Mouse (Mus musculus) monocyte, adult 2 months (primary cell): ENCODE data around the gene Maip1.

Source experiments
- DNase-seq, 2 experiments: peaks; one replicate each; pipeline ENCODE4 v3.0.0; 2022; ENCODE audit warnings: low spot score in 2 of 2, low read depth in 1 of 2

The Maip1 gene

DNA sequence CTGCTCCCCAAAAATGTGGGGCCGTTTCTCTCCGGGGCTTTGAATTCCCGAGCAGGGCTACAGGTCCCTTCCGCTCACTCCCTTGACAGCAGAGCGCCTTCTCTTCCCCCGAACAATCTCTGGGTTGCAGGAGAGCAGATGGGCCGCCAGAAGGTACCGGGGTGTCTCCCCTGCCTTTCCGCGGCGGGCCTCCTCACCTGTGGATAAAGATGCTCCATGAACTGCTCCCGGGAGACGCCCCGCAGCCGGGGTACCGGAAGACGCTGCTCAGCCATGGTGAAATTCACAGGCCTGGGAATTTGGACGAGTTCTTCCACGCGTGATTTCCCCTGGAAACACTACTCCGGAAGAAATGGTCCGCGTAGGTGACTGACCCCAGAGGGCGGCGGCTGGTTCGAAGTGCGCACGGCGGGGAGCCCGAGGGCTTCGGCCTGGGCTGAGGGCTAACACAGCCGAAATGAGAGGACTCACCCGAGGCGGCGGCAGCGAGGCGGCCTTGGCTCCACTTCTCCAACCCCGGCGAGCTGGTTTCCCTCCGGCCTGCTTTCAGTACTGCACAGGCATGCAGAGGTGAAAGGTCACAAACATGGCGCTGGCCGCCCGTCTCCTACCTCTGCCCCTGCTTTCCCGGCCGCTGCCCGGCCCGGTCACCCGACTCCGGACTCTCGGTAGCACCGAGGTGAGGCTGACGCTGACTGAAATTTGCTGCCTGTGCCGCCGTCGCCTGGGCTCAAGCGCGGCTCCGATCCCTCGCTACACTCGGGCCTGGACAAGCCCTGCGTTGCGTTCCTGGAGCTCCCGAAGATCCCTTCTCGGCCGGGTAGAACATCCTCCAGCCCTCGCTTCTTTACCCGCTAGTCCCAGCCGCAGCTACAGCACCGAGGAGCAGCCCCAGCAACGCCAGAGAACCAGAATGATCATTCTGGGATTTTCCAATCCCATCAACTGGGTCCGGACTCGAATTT lies at the start of gene Maip1, which contains the start of gene Tyw5:
TSS of gene Maip1 (plus strand) at position 142 of the 965 bp plus-strand sequence.
TSS of gene Tyw5 (minus strand) at position 915 of the 965 bp plus-strand sequence.
- DNase-seq, result peak; percentile 45 to 80

DNA sequence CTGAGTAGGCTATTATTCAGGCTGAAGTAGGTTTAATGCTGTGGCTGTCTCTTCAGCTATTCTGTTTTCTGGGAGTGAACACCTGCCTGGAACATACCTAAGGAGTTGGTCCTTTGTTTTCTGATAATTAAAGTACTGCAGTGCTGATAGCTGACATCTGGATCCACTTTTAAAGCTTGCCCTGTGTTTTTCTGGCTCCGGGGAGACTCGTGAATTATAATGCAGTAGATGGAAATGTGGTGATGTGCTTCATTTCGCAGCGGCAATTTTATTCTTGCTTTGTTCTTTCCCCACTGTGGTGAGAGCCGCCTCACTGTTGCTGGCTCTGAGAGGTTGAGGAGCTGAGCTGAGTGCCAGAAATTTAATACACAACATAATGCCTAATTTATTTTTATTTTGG lies 47.6 kb upstream of the Maip1 start:
- no peak for DNase-seq

DNA sequence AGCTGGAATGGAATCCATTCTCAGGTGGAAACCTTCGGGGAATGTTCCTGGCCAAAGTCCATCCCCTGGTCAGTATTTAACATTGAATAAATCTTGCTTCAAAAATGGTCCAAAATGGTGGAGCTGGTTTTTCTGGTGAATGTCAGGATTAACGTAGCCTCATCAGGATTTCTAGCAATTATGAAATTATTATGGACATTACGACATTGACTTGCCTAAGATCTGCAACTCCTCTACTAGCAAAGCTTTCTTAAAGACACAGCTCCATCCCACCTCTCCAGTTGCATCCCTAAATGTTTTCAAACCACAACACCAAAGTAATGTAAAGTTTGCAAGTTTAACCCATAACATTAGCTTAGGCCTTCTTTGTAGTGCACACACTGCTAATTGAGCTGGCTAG lies 38.7 kb upstream of the Maip1 start:
- no peak for DNase-seq

DNA sequence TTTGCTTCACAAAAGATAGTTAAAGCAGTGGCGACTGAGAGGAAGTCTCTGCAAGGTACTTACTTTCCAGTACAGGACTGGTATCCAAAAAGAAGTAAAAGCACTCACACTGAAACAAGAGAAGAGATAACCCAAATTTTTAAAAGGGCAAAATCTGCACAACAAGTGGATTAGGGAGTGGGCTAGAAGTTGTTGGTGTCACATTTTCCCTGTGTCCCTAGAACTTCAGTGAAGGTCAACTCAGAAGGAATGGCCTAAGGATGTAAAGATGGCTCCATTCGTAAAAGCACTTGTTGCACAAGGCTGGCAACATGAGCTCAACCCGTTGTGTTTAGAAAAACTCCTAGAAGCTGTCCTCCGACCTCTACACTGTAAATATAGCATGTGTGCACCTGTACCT lies 37.0 kb upstream of the Maip1 start:
- DNase-seq, result no peak

DNA sequence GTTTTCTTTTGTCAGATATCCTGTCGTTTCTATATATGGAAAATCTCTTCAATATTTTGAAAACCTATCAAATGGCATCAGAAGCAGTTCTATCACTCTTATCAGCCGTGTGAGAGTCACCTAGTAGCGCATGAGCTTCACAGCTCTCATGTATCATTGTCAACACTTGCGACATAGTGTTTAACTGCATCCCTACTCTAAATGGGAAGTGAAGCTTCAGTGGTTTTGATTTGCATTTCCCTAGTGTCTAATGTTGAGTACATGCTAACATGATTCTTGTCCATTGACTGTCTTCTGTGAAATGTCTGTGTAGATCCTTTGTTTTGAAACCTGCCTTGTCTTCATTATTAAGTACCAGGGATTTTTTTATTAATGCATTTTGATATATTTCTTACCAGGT lies 35.7 kb upstream of the Maip1 start:
- DNase-seq, result no peak

DNA sequence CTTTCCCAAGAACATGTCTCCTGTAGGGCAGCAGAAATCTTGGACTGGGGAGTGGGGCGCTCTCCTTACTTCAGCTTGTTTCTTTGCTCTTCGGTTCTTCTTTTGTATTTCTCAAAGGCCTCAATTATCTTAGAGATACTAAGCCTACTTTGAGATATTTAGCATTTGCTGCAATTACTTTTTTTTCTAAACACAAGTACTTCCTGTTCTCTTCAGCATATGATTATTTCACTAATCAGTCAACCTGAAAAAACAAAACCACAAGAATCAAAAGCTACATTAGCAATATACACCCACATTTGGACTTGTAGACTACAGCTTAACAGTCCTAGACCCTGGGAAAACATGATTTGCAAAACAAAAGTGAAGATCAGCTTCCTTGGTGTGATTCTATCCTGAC lies 30.9 kb upstream of the Maip1 start:
- DNase-seq, result no peak

DNA sequence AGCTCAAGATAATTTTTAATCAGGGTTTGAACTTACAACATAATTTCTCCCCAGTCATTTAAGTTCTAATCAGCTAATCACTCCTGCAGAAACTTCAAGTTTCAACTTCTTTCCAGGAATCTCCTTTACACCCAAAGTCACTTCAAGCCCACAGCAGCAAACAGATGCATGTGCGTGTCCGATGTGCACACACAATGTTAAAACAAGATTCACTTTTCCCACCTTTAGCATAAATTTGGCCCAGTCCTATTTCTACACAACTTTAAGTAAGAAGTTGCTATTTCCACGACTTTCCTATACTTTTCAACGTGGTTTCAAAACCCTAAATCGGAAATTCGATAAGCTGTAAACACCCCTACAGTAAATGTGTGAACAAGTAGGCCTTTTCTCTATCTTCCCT lies 29.3 kb upstream of the Maip1 start:
- DNase-seq, result no peak

DNA sequence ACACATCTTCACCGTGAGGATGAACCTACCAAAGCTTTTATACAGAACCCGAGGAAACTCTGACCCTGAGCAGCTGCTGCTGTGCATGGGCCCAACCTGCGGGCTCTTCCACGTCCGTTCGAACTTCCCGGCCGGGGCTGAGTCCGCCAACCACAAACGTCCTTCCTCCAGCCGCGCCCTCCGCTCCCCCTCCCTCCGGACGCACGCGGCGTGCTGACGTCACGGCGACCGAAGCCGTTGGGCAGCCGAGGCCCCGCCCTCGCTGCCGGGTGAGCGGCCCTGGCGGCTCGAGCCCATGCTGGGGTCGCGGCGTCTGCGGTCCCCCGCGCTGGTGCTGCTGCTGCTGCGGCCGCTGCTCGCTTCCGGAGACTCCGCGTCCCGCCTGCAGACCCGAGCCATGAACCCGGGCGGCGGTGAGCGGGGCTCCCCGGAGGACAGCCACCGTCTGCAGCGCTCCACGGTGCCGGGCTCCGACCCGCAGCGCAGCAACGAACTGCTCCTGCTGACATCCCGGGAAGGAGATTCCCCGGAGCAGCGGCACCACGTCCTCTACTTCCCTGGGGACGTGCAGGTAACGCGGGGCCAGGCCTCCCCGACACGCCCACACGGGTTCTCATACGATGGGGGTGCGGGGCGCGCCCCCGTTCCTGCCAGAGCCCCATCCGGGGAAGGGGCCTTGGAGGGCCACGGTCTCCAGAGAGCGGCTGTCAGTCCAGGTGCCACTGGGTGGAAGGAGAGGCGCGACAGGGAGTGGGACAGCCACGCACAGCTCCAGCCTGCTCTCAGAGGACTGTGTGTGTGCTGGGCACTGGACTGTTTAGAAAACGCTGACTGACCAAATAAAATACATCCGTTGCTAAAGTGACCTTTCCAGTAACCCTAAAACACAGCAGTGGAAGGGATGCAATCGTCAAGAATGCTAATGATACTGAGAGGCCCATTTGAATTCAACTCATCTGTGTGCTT lies 28.5 kb upstream of the Maip1 start, which contains the start of gene 1700066M21Rik:
TSS of gene 1700066M21Rik (plus strand) at position 245 of the 966 bp plus-strand sequence.
- DNase-seq, result peak; percentile 78 to 90

DNA sequence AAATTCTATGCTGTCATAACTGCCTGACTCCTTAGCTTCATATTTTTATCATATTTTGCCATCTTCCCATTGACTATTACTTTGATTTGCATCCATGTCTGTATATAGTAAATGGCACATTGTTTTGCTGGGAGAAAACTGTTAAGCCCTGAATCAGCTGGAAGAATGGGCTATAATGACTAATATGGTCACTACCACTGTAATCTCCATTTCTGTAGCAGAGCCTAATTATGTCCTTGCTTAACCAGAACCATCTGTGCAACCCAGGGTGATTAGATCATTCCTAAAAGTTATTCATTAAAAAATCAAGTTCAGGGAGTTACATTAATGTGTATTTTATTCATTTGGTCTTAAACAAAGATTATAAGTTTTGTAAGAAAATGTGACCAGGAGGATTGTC lies 19.6 kb upstream of the Maip1 start:
- DNase-seq, result no peak

DNA sequence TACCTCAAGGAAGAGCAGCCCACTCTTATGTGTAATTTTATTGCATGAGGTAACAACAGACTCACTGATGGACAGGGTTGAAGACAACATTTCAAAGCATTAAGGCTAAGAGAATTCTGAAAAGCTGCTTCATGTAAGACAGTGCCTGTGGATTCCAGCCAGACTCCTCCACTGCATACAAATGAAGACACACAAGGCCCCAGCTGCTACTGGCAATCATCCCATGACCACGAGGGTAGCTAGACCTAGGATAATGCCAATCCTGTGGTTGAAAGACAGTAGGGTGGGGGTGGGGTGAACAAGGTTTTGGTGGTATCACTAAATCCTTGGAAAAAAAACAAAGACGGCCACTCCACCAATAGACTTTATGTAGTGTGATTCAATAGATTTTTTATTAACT lies 18.3 kb upstream of the Maip1 start:
- DNase-seq, result no peak

DNA sequence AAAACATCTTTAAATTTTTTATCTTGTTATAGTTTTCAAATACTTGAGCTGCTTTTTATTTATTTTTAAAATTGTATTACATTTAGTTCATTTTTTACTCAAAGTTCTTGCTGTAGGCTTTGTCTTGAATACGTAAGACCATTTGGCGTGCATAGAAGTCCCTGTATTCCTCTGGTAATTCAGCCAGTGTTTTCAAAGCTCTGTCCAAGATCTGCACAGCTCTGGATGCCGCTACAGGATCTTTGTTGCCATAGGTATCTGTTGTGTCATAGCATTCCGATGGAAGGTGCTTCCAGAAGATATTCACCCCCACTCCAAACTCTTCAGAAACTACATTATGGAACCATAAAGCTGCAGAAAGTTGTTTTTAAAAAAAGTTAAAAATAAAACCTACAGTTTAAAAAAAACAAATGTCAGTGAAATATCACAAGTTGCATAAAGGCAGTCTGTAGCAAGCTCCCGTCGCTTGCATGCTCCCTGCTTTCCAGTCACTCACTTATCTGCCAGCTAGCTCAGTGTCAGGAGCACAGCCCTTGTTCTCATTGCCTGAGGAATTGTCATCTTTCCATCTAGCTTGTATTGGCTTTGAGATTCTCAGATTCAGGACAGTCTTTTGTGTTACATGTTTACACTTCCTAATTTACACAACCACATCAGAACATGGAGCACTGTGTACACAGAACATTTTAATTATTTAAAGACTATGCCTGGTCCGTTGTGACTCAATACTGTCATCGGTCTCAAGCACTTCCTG lies 17.5 kb upstream of the Maip1 start:
- no peak for DNase-seq

DNA sequence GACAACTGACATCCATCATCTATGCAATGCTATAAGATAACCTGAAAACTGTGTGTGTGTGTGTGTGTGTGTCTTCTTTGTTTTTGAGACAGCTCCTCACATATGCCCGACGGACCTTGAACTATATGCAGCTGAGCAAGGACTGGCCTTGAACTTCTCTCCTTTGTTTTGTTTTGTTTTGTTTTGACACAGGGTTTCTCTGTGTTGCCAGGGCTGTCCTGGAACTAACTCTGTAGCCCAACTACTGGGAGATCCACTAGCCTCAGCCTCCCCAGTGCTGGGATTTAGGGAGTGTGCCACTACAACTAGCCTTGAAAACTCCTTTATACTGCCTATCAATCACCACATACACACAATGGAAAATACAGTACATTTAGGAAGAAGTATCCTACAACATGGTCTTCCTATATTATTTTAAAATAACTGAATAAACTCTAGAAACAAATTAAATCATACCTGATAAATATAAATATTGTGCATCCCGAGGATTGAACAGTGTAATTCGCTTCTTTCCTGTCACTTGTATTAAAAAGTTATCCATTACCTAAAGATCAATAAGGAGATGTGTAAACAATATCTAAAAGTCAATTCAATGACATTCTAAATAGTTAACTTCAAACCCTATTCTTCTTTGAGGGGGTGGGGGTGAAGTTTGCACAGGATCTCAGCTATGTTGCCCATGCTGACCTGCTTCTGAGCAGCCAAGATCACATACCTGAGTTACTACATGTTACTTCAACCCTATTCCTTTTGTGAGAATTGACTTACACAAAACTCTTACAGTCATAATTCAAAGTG lies 14.9 kb upstream of the Maip1 start:
- DNase-seq, result no peak

DNA sequence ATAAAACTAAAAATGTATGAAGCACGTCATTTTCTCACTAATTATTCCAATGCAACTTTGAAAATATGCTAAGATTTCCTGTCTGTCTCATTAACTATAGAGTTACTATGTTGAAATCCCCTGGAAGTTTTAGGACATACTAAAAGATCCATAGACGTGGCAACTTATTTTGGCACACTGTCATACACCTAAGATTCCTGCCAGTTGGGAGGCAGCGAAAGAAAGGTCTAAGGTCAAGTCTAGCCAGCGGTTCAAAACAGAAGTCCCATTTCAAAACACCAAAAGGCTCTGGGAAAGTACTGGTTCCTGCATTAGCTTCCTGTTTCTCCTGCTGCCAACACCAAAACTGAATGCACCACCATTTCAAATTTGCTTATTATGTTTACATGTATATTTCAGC lies 13.7 kb upstream of the Maip1 start:
- DNase-seq, result no peak

DNA sequence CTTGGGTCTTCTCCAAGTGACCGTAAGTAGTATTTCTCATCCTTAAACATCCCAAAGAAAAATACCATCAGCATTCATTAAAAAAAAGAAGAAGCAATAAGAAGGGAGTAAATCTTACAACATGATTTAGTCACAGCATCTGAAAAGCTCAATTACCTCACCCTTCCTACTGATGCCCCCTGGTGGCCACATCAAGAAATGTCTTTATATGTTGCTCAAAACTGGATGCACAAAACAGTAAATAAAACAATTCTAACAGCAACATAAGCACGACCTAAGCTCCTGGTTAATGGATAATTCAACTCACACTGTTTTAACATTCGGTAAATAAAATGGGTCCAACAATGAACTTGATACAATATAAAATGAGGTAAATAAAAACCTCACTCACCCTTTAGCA lies 12.1 kb upstream of the Maip1 start:
- peak in 1 of 2 experiments; percentile 19 for DNase-seq

DNA sequence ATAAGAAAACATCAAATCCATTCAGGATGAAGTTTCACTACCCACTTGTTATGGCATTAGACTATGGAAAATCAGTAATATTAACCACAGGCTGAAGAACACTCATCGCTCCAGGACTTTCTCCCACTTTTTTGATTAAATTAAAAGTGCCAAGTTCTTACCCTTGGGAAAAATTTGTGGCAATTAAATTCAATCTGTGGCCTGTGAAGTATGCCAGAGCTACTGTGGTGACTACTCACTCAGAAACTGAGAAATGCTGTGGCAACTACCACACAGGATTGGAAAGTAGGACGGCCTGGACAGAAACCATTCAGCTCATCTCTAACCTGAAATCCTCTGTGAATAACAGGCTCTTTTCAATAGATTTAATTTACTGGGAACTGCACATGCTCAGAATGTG lies 5.8 kb upstream of the Maip1 start:
- DNase-seq, result no peak

DNA sequence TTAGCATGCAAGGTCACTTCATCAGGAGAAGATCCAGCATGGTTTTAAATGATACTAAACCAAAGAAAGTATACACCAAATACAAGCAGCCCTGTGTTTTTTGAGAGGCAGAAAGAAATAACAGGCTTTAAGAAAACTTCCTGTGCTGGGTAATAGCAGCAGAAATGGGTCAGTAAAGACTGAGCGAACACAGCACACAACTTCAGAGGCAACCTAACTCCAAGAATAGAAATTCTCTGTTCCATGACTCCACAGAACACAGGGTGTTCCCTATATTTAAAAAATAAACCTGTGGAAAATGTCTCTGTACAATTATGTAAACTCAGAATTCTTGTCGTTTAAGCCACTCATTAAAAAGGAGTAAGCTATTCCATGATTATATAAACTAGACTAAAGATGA lies 5.3 kb upstream of the Maip1 start:
- no peak for DNase-seq

DNA sequence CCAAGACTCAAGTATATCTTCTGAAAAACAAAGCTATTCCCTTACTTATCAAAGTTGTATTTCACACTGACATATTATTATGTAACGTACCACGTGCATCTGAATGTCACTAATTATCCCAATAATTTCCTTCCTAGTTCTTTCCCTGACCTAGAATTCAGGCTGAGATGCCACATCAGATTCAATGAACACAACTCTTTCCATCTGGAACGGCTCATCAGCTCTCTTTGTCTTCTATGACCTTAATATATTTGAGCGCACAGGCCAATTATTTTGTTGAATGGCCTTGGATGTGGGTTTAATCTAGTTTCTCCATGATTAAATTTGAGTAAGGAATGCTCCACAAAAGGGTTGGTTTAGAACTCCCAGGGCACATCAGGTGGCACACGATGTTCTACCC lies 4.0 kb upstream of the Maip1 start:
- DNase-seq, result no peak

DNA sequence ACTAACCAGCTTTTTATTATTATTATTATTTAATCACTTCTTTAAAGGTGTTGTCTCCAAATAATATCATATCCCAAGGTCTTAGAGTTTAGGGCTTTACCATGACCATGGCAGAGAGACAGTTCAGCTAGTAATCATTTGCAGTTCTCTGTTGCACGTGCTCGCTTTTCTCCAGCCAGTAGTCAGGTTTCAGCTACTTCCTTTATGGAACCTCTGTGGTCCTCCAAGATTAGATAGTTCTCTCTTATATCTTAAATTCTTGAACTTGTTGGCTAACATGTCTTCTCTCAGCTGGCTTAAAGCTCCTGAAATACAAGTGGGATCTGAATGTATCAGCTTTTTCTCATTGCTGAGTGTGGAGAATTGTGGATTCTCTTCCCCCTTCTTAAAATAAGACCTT lies 2.9 kb downstream of the Maip1 start:
- no peak for DNase-seq

DNA sequence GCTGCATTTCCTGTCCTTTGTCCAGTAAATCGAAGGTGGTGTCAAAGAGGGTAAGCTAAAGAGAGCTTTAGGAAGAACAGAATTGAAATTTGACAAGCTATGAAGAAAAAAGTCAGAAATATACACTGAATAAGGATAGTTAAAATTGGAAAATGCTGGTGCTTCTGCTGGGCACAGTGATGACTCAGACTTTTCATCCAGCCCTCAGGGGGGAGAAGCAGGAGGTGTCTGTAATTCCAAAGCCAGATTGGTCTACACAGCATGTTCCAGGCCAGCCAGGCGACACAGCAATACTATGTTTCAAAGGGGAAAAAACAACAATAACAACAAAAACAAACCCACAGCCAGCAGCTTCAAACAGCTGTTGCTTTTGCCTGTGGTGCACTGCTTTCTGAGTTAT lies 7.3 kb downstream of the Maip1 start:
- no peak for DNase-seq

DNA sequence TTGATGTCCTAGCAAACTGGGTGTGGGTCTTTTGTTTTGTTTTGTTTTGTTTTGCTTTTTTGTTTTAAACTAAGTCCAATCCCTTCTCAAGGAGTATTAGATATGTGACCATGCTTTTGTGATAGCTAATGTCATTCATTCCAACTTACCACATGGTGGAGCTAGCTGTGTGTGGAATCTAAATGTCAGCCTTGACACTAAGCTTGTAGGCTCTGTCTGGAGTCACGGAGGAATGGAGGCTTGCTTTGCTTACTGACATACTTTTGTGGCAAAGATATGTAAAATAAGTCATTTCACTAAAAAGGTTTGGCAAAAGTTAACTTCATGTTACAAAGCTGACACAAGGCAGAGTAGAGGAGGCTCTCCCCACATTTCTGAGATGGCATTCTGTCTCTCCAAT lies 17.6 kb downstream of the Maip1 start:
- DNase-seq, result no peak
